ENCODE assay signal across 10 mouse cellular contexts in the genomic region with DNA sequence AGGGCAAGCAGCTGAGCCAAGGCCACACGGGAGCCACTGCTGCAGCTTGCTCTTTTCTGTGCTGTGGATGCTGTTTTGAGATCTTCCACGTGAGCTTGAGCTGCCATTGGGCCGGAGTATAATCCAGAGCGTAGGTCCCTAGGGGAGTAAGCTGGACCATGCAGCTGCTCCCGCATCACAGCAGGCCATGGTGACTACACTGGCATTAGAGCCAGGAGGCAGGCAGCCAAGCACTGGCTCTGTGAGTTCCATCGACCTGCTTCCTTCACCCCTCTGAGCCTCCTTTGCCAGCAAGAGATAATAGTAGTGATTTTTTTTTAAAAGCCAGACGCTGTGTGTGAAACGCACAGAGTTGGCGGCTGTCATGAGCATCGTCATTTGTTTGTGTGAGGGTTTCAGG. TPM values are rescaled to one million over a fixed set of nuclear protein-coding genes. Genes with fewer than 3 reads are reported as not detected.
DNase-seq lines count a peak whose midpoint lies in the region; ATAC-seq and TF ChIP-seq lines count a peak whose summit lies in the region.
"Had no signal": no experiment of that assay in that cellular context is flagged by ENCODE, and none has a peak within 500 bp of the region (broad histone marks: within the 10 kb centered on the region; RNA-seq: fewer than 3 reads in every experiment).

No protein-coding gene starts in this region.

- WGBS in kidney, embryonic 15.5 days = 93% methylated on average over 10 of the region's 10 CpGs
- 94% methylated on average over 10 of the region's 10 CpGs for WGBS in limb, embryonic 10.5 days
- WGBS in stomach, postnatal 0 days = 79% methylated on average over 10 of the region's 10 CpGs
- 89% methylated on average over 10 of the region's 10 CpGs for WGBS in thymus, adult 2 months

- H3K4me2 ChIP-seq in kidney, embryonic 15.5 days = peak overlapping the region; percentile 98
- no peak overlapping the region for H3K4me2 ChIP-seq in stomach, postnatal 0 days (replicated peaks; ENCODE audit: low read depth)

- TF ChIP-seq POLR2A in thymus, adult 2 months (IDR thresholded peaks at IDR 0.05; ENCODE audit: control insufficient read depth, extremely low read depth, insufficient read depth, low read length, poor library complexity) = no peak

- TF ChIP-seq EP300 in stomach, postnatal 0 days (optimal IDR thresholded peaks at IDR 0.05) = no peak

- no peak for TF ChIP-seq CTCF in stomach, postnatal 0 days (IDR thresholded peaks at IDR 0.05; ENCODE audit: low read depth)
- no peak for TF ChIP-seq CTCF in thymus, adult 2 months (IDR thresholded peaks at IDR 0.05; ENCODE audit: borderline replicate concordance, control insufficient read depth, extremely low read depth, insufficient read depth, low read length, poor library complexity)

- H3K27ac ChIP-seq in kidney, embryonic 15.5 days = peak overlapping the region; percentile 91; the same call in 1 of the 2 replicates
- H3K27ac ChIP-seq in limb, embryonic 10.5 days = no peak overlapping the region
- no peak overlapping the region for H3K27ac ChIP-seq in stomach, postnatal 0 days (replicated peaks)
- no peak overlapping the region for H3K27ac ChIP-seq in thymus, adult 2 months (ENCODE audit: control insufficient read depth, insufficient read depth, low read length)
- H3K27ac ChIP-seq: limb, embryonic 15.5 days had no signal

- H3K36me3 ChIP-seq in kidney, embryonic 15.5 days = no peaks in the 10 kb centered on the region
- peaks cover 49% of the 10 kb centered on the region for H3K36me3 ChIP-seq in limb, embryonic 10.5 days
- H3K36me3 ChIP-seq in stomach, postnatal 0 days (ENCODE audit: control insufficient read depth, insufficient read depth, low read length) = no peaks in the 10 kb centered on the region
- no peaks in the 10 kb centered on the region for H3K36me3 ChIP-seq in thymus, adult 2 months (ENCODE audit: control insufficient read depth, insufficient read depth, low read length)

- 0 out of 2 replicates have a peak overlapping the region, but pooled peaks have one; percentile 4 for H3K4me3 ChIP-seq in kidney, embryonic 15.5 days (replicated peaks)
- H3K4me3 ChIP-seq in limb, embryonic 10.5 days = 0 out of 2 replicates have a peak overlapping the region, but pooled peaks have one; percentile 74
- no peak overlapping the region for H3K4me3 ChIP-seq in stomach, postnatal 0 days (ENCODE audit: low read depth, low read length)
- no peak overlapping the region for H3K4me3 ChIP-seq in thymus, adult 2 months (ENCODE audit: control insufficient read depth, insufficient read depth, low read length)
- H3K4me3 ChIP-seq: limb, embryonic 15.5 days had no signal

- peak; percentile 53 to 64 for DNase-seq in cerebellum, postnatal 10 days
- no peak for DNase-seq in cerebellum, adult 8-10 months
- DNase-seq in kidney, adult 11 months = no peak
- DNase-seq in MN1 (ENCODE audit: low spot score) = peak; percentile 72
- no peak for DNase-seq in limb, embryonic 10.5 days (ENCODE audit: low spot score)
- no peak for DNase-seq in stomach, postnatal 0 days (ENCODE audit: low spot score)
- no peak for DNase-seq in thymus, adult 2 months
- DNase-seq: cerebellum, postnatal 25 days had no signal

- H3K9ac ChIP-seq in kidney, embryonic 15.5 days = no peak overlapping the region
- H3K9ac ChIP-seq in stomach, postnatal 0 days (ENCODE audit: low read length) = no peak overlapping the region
- H3K9ac ChIP-seq: limb, embryonic 15.5 days had no signal

- H3K27me3 ChIP-seq in kidney, embryonic 15.5 days = no peaks in the 10 kb centered on the region; the same call in 1 of the 2 replicates
- peaks cover 10% of the 10 kb centered on the region; the same call in 1 of the 2 replicates for H3K27me3 ChIP-seq in limb, embryonic 10.5 days (ENCODE audit: low read depth, poor library complexity, severe bottlenecking)
- H3K27me3 ChIP-seq in stomach, postnatal 0 days (ENCODE audit: control insufficient read depth, insufficient read depth, low read length) = no peaks in the 10 kb centered on the region
- peaks cover 19% of the 10 kb centered on the region for H3K27me3 ChIP-seq in thymus, adult 2 months (ENCODE audit: control insufficient read depth, insufficient read depth, low read length)
- H3K27me3 ChIP-seq: limb, embryonic 15.5 days had no signal

- ATAC-seq in kidney, embryonic 15.5 days (replicated peaks; ENCODE audit: low FRiP score) = no peak
- ATAC-seq in stomach, postnatal 0 days (ENCODE audit: low FRiP score, low TSS enrichment) = no peak

- H3K9me3 ChIP-seq in kidney, embryonic 15.5 days (replicated peaks) = no peaks in the 10 kb centered on the region
- no peaks in the 10 kb centered on the region for H3K9me3 ChIP-seq in limb, embryonic 10.5 days (replicated peaks)
- no peaks in the 10 kb centered on the region for H3K9me3 ChIP-seq in stomach, postnatal 0 days (ENCODE audit: control insufficient read depth, low read length)
- H3K9me3 ChIP-seq: limb, embryonic 15.5 days had no signal

- peaks cover 64% of the 10 kb centered on the region for H3K4me1 ChIP-seq in kidney, embryonic 15.5 days
- H3K4me1 ChIP-seq in limb, embryonic 10.5 days = peaks cover 42% of the 10 kb centered on the region
- H3K4me1 ChIP-seq in stomach, postnatal 0 days (replicated peaks; ENCODE audit: control insufficient read depth, insufficient read depth) = 0 out of 2 replicates have a peak, but pooled peaks cover 3% of the 10 kb centered on the region
- peaks cover 9% of the 10 kb centered on the region for H3K4me1 ChIP-seq in thymus, adult 2 months (replicated peaks; ENCODE audit: control insufficient read depth, insufficient read depth, low read length)

RNA-seq across cellular contexts. Expression of gene Aif1l, which starts 2.3 kb away (rescaled TPM):
- 75.5 and 76.3 TPM in 2 replicates for polyA plus RNA-seq in kidney, embryonic 15.5 days (2015; fragmentation: Nextera tagmentation; extraction: Ambion mirVana)
- 107 and 120 TPM in 2 replicates for polyA plus RNA-seq in limb, embryonic 10.5 days (2016; fragmentation: Nextera tagmentation; extraction: Ambion mirVana)
- 47.7 and 49.5 TPM in 2 replicates for polyA plus RNA-seq in stomach, postnatal 0 days (2015; fragmentation: Nextera tagmentation; extraction: Ambion mirVana)
- 3.4 and 5.0 TPM in 2 replicates for polyA plus RNA-seq in thymus, adult 2 months (2012; rRNA removed)

RNA-seq across cellular contexts. Expression of gene Nup214, which starts 22.0 kb away (rescaled TPM):
- 91.5 and 94.7 TPM in 2 replicates for polyA plus RNA-seq in kidney, embryonic 15.5 days (2015; fragmentation: Nextera tagmentation; extraction: Ambion mirVana)
- 114 and 122 TPM in 2 replicates for polyA plus RNA-seq in limb, embryonic 10.5 days (2016; fragmentation: Nextera tagmentation; extraction: Ambion mirVana)
- 29.4 and 33.6 TPM in 2 replicates for polyA plus RNA-seq in stomach, postnatal 0 days (2015; fragmentation: Nextera tagmentation; extraction: Ambion mirVana)
- 75.8 and 82.8 TPM in 2 replicates for polyA plus RNA-seq in thymus, adult 2 months (2012; rRNA removed)

Comparison
In these comparisons a context has a peak if more than half of its experiments do, and no peak if none do; other contexts are left out.
1. DNase-seq: peak in cerebellum, postnatal 10 days (2 of 2) and MN1 (single experiment); none in cerebellum, adult 8-10 months (single experiment), kidney, adult 11 months (single experiment), limb, embryonic 10.5 days (single experiment), stomach, postnatal 0 days (single experiment) and thymus, adult 2 months (single experiment).
2. H3K4me3 ChIP-seq: peak in kidney, embryonic 15.5 days (single experiment) and limb, embryonic 10.5 days (single experiment); none in stomach, postnatal 0 days (single experiment) and thymus, adult 2 months (single experiment).